Mouse (Mus musculus) limb, embryonic 14.5 days (tissue): ENCODE results near the gene Ubap1. TPM values are rescaled to one million over a fixed set of nuclear protein-coding genes. Genes with fewer than 3 reads are reported as not detected.

Source experiments
- ATAC-seq: fragments of 200-750 bp; cut with Nextera tagmentation; 2 replicates; pipeline ENCODE4 v1.8.0; 2017; ENCODE audit warnings: low read depth, moderate number of reproducible peaks, moderate TSS enrichment; ENCODE audit not compliant: low FRiP score
- DNase-seq: peaks from one replicate; pipeline ENCODE4 v3.0.0-alpha.2; 2015; ENCODE audit warnings: low spot score
- H3K27ac ChIP-seq: fragments of 300-500 bp; sonication (generic); replicated peaks from 2 replicates; pipeline ENCODE4 v1.5.1; 2014; ENCODE audit warnings: low read depth, mild to moderate bottlenecking, low read length, moderate library complexity, mixed read lengths
- H3K27me3 ChIP-seq: fragments of 300-500 bp; sonication (generic); 2 replicates; pipeline ENCODE4 v1.6.1; 2014; ENCODE audit warnings: low read length, mixed read lengths; ENCODE audit not compliant: control insufficient read depth, insufficient read depth
- H3K36me3 ChIP-seq: fragments of 300-500 bp; sonication (generic); 2 replicates; pipeline ENCODE4 v1.6.1; 2014; ENCODE audit warnings: mild to moderate bottlenecking, low read length, moderate library complexity, mixed read lengths; ENCODE audit not compliant: control insufficient read depth, insufficient read depth
- H3K4me1 ChIP-seq: fragments of 300-500 bp; sonication (generic); 2 replicates; pipeline ENCODE4 v1.6.1; 2014; ENCODE audit warnings: antibody characterized with exemption, low read length, mixed read lengths; ENCODE audit not compliant: control insufficient read depth, insufficient read depth
- H3K4me2 ChIP-seq: fragments of 300-500 bp; sonication (generic); replicated peaks from 2 replicates; pipeline ENCODE4 v1.6.1; 2014; ENCODE audit warnings: low read depth, mild to moderate bottlenecking, low read length, moderate library complexity; ENCODE audit not compliant: severe bottlenecking
- H3K4me3 ChIP-seq: fragments of 300-500 bp; sonication (generic); replicated peaks from 2 replicates; pipeline ENCODE4 v1.5.1; 2014; ENCODE audit warnings: low read length
- H3K9ac ChIP-seq: fragments of 300-500 bp; sonication (generic); 2 replicates; pipeline ENCODE4 v1.6.1; 2014; ENCODE audit warnings: mild to moderate bottlenecking, low read depth, low read length, moderate library complexity; ENCODE audit not compliant: severe bottlenecking
- H3K9me3 ChIP-seq: fragments of 300-500 bp; sonication (generic); 2 replicates; pipeline ENCODE4 v1.6.1; 2016; ENCODE audit warnings: low read length; ENCODE audit not compliant: control insufficient read depth
- POLR2A ChIP-seq: fragments of 200-500 bp; IDR thresholded peaks from 2 replicates; pipeline ENCODE4 v1.8.0; 2012; ENCODE audit warnings: inconsistent platforms, mild to moderate bottlenecking, moderate library complexity, borderline replicate concordance; ENCODE audit not compliant: insufficient read depth, insufficient read length; ENCODE audit errors: extremely low read depth
- WGBS: fragments of 180-500 bp; shearing (Covaris S2); extraction: QIAGEN DNeasy Blood & Tissue Kit; methylation state at CpG from one replicate; pipeline ENCODE4 v1.1.7; 2014; 5-methylcytosine and 5-hydroxymethylcytosine counted together
- polyA plus RNA-seq, 2 experiments: library from polyadenylated mRNA; depleted of rRNA in 1 of 2; stranded (reverse) in 1 of 2; unstranded in 1 of 2; fragments of >200 nt; fragmentation: Nextera tagmentation in 1 of 2; extraction: Ambion mirVana in 1 of 2; gene quantifications; 2 replicates each; pipeline versions ENCODE4 v1.2.1 to v1.2.3; 2012 to 2014

Ubap1 gene
- polyA plus RNA-seq, 2 experiments = 48.3 to 51.4 TPM

DNA sequence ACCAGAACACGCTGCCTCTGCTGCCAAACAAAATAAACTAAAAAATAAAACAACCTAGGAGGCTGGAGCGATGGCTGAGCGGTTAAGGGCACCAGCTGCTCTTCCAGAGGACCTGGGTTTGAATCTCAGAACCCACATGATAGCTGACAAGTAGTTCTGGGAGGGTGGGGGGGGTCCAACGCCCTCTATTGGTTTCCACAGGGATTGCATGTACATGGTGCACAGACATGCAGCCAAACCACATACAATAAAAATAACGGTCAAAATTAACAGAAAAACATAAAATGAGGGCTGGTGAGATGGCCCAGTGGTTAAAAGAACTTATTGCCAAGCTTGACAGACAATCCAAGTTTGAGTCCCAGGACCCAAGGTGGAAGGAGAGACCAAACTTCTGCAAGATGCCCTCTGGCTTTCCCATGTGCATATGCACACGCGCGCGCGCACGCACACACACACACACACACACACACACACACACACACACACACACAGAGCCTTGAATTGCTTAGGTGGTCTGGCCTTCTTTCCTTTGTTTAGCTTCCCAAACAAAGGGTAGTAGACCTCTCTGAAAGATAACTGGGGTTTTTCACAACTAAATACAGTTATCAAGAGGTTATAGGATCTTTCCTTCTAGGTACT lies 7.8 kb upstream of the Ubap1 start:
- no peak for TF ChIP-seq POLR2A
- no peak overlapping the region for H3K27ac ChIP-seq
- ATAC-seq (no peak), DNase-seq (no peak)
- no peaks in the 10 kb centered on the region for H3K4me1 ChIP-seq
- no peak overlapping the region for H3K9ac ChIP-seq
- H3K4me2 ChIP-seq = no peak overlapping the region
- no peaks in the 10 kb centered on the region for H3K36me3 ChIP-seq
- no peak overlapping the region for H3K4me3 ChIP-seq
- H3K9me3 ChIP-seq = no peaks in the 10 kb centered on the region
- WGBS = 79% methylated on average over 11 of the region's 11 CpGs
- H3K27me3 ChIP-seq = no peaks in the 10 kb centered on the region

DNA sequence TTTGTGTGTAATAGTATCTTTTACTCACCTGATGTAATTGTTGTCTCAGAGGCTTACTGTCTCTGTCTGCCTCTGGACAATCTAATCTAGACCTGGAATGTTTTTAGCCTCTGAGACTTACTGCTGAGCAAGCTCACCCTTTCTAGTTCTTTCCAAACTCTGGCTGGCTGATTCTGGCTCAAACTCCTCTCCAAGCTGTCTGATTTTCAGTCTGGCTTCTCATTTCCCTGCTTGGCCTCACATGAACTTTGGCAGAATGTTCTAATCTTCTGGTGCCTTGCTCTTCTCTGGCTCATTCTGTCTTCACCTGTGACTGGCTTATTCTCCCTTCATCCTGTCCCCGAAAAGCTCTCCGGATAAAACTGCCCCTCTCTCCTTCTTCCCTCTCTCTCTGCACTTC lies 2.8 kb upstream of the Ubap1 start:
- Histone ChIP-seq H3K27ac (no peak overlapping the region), H3K36me3 (no peaks in the 10 kb centered on the region), H3K4me1 (peaks cover 5% of the 10 kb centered on the region; the same call in 1 of the 2 replicates), H3K9ac (no peak overlapping the region), H3K4me2 (no peak overlapping the region), H3K27me3 (no peaks in the 10 kb centered on the region), H3K4me3 (no peak overlapping the region), H3K9me3 (no peaks in the 10 kb centered on the region)
- 66% methylated on average over 2 of the region's 2 CpGs for WGBS
- TF ChIP-seq POLR2A = no peak
- no peak for DNase-seq
- ATAC-seq = no peak

DNA sequence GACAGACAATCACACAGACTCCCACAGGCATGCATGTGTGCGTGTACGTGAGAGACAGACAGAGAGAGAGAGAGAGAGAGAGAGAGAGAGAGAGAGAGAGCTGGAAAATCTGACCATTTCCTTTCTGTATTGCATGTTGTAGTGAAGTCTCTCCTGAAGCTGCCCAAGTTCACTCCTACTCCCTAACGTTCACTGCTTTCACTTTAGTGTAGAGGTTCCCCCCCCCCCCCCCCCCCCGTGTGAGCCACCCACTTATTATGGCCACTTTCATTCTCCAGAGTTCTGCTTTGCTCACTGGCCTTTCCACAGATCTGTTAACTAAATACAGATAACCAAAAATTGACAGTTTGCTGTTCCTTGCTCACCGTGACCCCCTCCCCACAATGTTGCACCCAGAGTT lies 957 bp upstream of the Ubap1 start:
- no peak for ATAC-seq
- no peak for TF ChIP-seq POLR2A
- WGBS = 53% methylated on average over 4 of the region's 5 CpGs

DNA sequence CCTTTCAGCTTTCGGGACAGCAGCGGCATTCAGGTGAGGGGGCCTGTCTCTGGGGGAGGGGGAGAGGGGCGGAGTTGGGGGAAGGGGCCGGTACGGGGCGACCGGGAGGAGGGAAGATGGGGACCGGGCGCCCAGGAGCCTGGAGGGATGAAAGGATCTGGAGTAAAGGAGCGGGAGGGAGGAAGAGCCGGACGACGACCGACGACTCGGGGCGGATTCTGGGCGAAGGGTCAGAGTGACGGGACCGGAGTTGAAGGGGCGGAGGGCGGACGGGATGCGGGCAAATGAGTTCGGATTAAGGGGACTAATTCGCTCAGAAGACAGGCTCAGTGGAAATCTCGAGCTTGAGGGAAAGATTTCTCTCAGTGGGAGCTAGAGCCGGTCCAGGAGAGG lies 399 bp downstream of the Ubap1 start:
- Histone ChIP-seq H3K4me1 (peaks cover 5% of the 10 kb centered on the region; the same call in 1 of the 2 replicates), H3K4me3 (peak overlapping the region; percentile 78), H3K9ac (peak overlapping the region; percentile 77), H3K27ac (peak overlapping the region; percentile 85), H3K9me3 (no peaks in the 10 kb centered on the region), H3K27me3 (no peaks in the 10 kb centered on the region), H3K4me2 (peak overlapping the region; percentile 58), H3K36me3 (peaks cover 5% of the 10 kb centered on the region)
- DNase-seq (peak; percentile 4), ATAC-seq (peak; percentile 71)
- no peak for TF ChIP-seq POLR2A
- under 1% methylated on average over 28 of the region's 28 CpGs for WGBS

More for the DNA sequence above, 957 bp upstream of the Ubap1 start:
- Histone ChIP-seq H3K36me3 (peaks cover 5% of the 10 kb centered on the region), H3K4me2 (peak overlapping the region; percentile 44; the same call in 1 of the 2 replicates), H3K4me1 (peaks cover 5% of the 10 kb centered on the region; the same call in 1 of the 2 replicates), H3K27ac (no peak overlapping the region), H3K27me3 (no peaks in the 10 kb centered on the region), H3K9me3 (no peaks in the 10 kb centered on the region), H3K4me3 (peak overlapping the region; percentile 78; the same call in 1 of the 2 replicates), H3K9ac (no peak overlapping the region)
- no peak for DNase-seq

DNA sequence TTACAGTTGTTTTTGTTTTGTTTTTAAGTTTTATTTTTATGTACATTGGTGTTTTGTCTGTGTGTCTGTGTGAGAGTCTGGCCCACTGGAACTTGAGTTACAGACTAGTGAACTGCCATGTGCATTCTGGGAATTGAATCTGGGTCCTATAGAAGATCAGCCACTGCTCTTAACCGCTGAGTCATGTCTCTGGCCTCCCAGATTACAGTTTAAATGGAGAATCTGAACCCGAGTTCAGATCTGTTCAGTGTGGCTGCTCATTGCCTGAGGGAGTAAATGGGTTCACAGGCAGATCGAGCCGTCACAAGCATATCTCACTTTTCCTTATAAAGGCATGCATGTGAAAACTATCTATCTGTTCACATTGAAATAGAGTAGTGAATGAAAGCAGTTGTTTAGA lies 4.0 kb downstream of the Ubap1 start:
- no peak for TF ChIP-seq POLR2A

DNA sequence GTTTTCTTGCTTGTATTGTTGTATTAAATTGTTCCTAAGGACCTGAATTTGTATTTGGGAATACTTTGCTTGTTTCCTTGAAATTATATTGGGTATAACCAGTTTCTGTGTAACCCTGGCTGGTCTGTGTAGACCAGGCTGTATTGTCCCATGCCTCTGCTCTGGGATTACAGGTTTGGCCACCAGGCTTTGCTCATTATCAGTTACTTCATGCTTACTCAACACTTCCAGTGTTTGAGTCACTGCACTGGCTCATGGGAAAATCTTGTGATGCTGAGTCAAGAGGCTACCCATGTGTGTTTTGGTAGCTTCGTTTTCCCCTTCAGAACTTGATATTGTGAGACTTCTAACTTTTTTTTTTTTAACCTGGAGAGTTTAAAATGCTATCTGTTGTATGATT lies 4.5 kb downstream of the Ubap1 start:
- TF ChIP-seq POLR2A = no peak
- 91% methylated on average over 1 of the region's 1 CpGs for WGBS
- H3K9ac ChIP-seq = no peak overlapping the region
- no peak overlapping the region for H3K27ac ChIP-seq
- peaks cover 10% of the 10 kb centered on the region for H3K36me3 ChIP-seq
- no peak overlapping the region for H3K4me3 ChIP-seq
- no peaks in the 10 kb centered on the region for H3K27me3 ChIP-seq
- H3K9me3 ChIP-seq = no peaks in the 10 kb centered on the region
- no peak for DNase-seq
- no peak for ATAC-seq
- H3K4me1 ChIP-seq = peaks cover 5% of the 10 kb centered on the region; the same call in 1 of the 2 replicates
- H3K4me2 ChIP-seq = no peak overlapping the region

More for the DNA sequence above, 4.0 kb downstream of the Ubap1 start:
- Histone ChIP-seq H3K27ac (no peak overlapping the region), H3K27me3 (no peaks in the 10 kb centered on the region), H3K4me1 (peaks cover 5% of the 10 kb centered on the region; the same call in 1 of the 2 replicates), H3K9ac (no peak overlapping the region), H3K4me2 (no peak overlapping the region), H3K4me3 (no peak overlapping the region), H3K36me3 (peaks cover 10% of the 10 kb centered on the region), H3K9me3 (no peaks in the 10 kb centered on the region)
- ATAC-seq (no peak), DNase-seq (no peak)
- WGBS = 95% methylated on average over 4 of the region's 4 CpGs
